Mouse (Mus musculus) MEL (cell line): ENCODE data around the gene Utrn. TPM values are rescaled to one million over a fixed set of nuclear protein-coding genes. Genes with fewer than 3 reads are reported as not detected.
A peak's percentile ranks its signal among the peaks of the same experiment; 100 is the strongest.

Source experiments
- DNase-seq: peaks from one replicate; pipeline ENCODE4 v3.0.0; 2011; ENCODE audit warnings: low read depth, low spot score
- H3K27ac ChIP-seq: 2 replicates; pipeline ENCODE4 v1.5.1; 2012; ENCODE audit warnings: low read depth, mild to moderate bottlenecking, control low read depth, low read length, moderate library complexity; ENCODE audit not compliant: control insufficient read depth
- H3K27me3 ChIP-seq, 2 experiments: fragments of 150-350 bp in 1 of 2; sonication (generic) in 1 of 2; 2 replicates each; pipeline ENCODE4 v1.6.1; 2012; ENCODE audit warnings: low read length in 2 of 2, mild to moderate bottlenecking in 2 of 2, improper control_type of control experiment in 1 of 2, moderate library complexity in 1 of 2; ENCODE audit not compliant: insufficient read depth in 2 of 2, control insufficient read depth in 1 of 2
- H3K36me3 ChIP-seq, 2 experiments: 2 replicates each; pipeline ENCODE4 v1.6.1; 2012 to 2014; ENCODE audit warnings: low read length in 2 of 2, improper control_type of control experiment in 1 of 2, inconsistent platforms in 1 of 2, mild to moderate bottlenecking in 1 of 2; ENCODE audit not compliant: insufficient read depth in 2 of 2, control insufficient read depth in 1 of 2
- H3K4me1 ChIP-seq, 2 experiments: fragments of 150-350 bp in 1 of 2; sonication (generic) in 1 of 2; 2 replicates each; pipeline ENCODE4 v1.6.1; 2012; ENCODE audit warnings: low read length in 2 of 2, improper control_type of control experiment in 1 of 2, mild to moderate bottlenecking in 1 of 2; ENCODE audit not compliant: insufficient read depth in 2 of 2, control insufficient read depth in 1 of 2
- H3K4me3 ChIP-seq, 2 experiments: fragments of 150-350 bp in 1 of 2; sonication (generic) in 1 of 2; 2 replicates each; pipeline ENCODE4 v1.5.1; 2012; ENCODE audit warnings: low read depth in 2 of 2, low read length in 2 of 2, mild to moderate bottlenecking in 2 of 2, moderate library complexity in 2 of 2, control low read depth in 1 of 2, improper control_type of control experiment in 1 of 2; ENCODE audit not compliant: control insufficient read depth in 1 of 2, insufficient read depth in 1 of 2
- H3K79me2 ChIP-seq: 2 replicates; pipeline ENCODE4 v1.6.1; 2012; ENCODE audit warnings: mild to moderate bottlenecking, low read length, moderate library complexity; ENCODE audit not compliant: control insufficient read depth, poor library complexity, insufficient read depth
- H3K9ac ChIP-seq: 2 replicates; pipeline ENCODE4 v1.6.1; 2012; ENCODE audit warnings: low read depth, mild to moderate bottlenecking, control low read depth, low read length, moderate library complexity; ENCODE audit not compliant: control insufficient read depth, poor library complexity, severe bottlenecking
- H3K9me3 ChIP-seq: fragments of 150-350 bp; sonication (generic); replicated peaks from 2 replicates; pipeline ENCODE4 v1.6.1; 2012; ENCODE audit warnings: mild to moderate bottlenecking, low read length, improper control_type of control experiment, moderate library complexity; ENCODE audit not compliant: insufficient read depth
- BHLHE40 ChIP-seq: IDR thresholded peaks from 2 replicates; pipeline ENCODE4 v1.6.1; 2012; ENCODE audit warnings: low read depth, mild to moderate bottlenecking, inconsistent platforms, low read length, improper control_type of control experiment, borderline replicate concordance
- CHD1 ChIP-seq: IDR thresholded peaks from 2 replicates; pipeline ENCODE4 v1.6.1; 2012; ENCODE audit warnings: low read depth, mild to moderate bottlenecking, inconsistent platforms, low read length, improper control_type of control experiment
- CHD2 ChIP-seq: IDR thresholded peaks from 2 replicates; pipeline ENCODE4 v1.6.1; 2011; ENCODE audit warnings: low read length, improper control_type of control experiment
- E2F4 ChIP-seq: IDR thresholded peaks from 2 replicates; pipeline ENCODE4 v1.6.1; 2011; ENCODE audit warnings: low read depth, low read length, improper control_type of control experiment, borderline replicate concordance
- EP300 ChIP-seq, 2 experiments: IDR thresholded peaks; 2 replicates each; pipeline ENCODE4 v1.6.1; 2011; ENCODE audit warnings: improper control_type of control experiment in 2 of 2, low read length in 2 of 2, low read depth in 1 of 2, mild to moderate bottlenecking in 1 of 2
- ETS1 ChIP-seq: IDR thresholded peaks from 2 replicates; pipeline ENCODE4 v1.6.1; 2012; ENCODE audit warnings: low read depth, mild to moderate bottlenecking, inconsistent platforms, low read length, improper control_type of control experiment, moderate library complexity
- GABPA ChIP-seq: IDR thresholded peaks from 2 replicates; pipeline ENCODE4 v1.6.1; 2012; ENCODE audit warnings: low read depth, mild to moderate bottlenecking, inconsistent platforms, low read length, improper control_type of control experiment, moderate library complexity
- GATA1 ChIP-seq: IDR thresholded peaks from 2 replicates; pipeline ENCODE4 v1.6.1; 2011; ENCODE audit warnings: low read depth, low read length, improper control_type of control experiment
- HCFC1 ChIP-seq: IDR thresholded peaks from 2 replicates; pipeline ENCODE4 v1.6.1; 2012; ENCODE audit warnings: low read depth, mild to moderate bottlenecking, inconsistent platforms, low read length, improper control_type of control experiment, moderate library complexity
- KAT2A ChIP-seq: conservative IDR thresholded peaks from 2 replicates; pipeline ENCODE4 v1.6.1; 2012; ENCODE audit warnings: low read depth, low read length, improper control_type of control experiment, inconsistent platforms
- MAFK ChIP-seq: IDR thresholded peaks from 2 replicates; pipeline ENCODE4 v1.6.1; 2011; ENCODE audit warnings: low read depth, mild to moderate bottlenecking, low read length, improper control_type of control experiment, borderline replicate concordance
- MAX ChIP-seq: IDR thresholded peaks from 2 replicates; pipeline ENCODE4 v1.6.1; 2011; ENCODE audit warnings: low read length, improper control_type of control experiment
- MXI1 ChIP-seq: IDR thresholded peaks from 2 replicates; pipeline ENCODE4 v1.6.1; 2011; ENCODE audit warnings: mild to moderate bottlenecking, low read depth, low read length, improper control_type of control experiment
- MYB ChIP-seq: IDR thresholded peaks from 2 replicates; pipeline ENCODE4 v1.6.1; 2011; ENCODE audit warnings: mild to moderate bottlenecking, low read depth, low read length, improper control_type of control experiment
- MYC ChIP-seq: IDR thresholded peaks from 2 replicates; pipeline ENCODE4 v1.6.1; 2011; ENCODE audit warnings: low read depth, mild to moderate bottlenecking, low read length, improper control_type of control experiment, moderate library complexity
- NRF1 ChIP-seq: IDR thresholded peaks from 2 replicates; pipeline ENCODE4 v1.6.1; 2014; ENCODE audit warnings: low read depth, mild to moderate bottlenecking, inconsistent platforms, low read length, improper control_type of control experiment, moderate library complexity; ENCODE audit not compliant: poor library complexity, insufficient read depth, severe bottlenecking
- POLR2AphosphoS5 ChIP-seq: IDR thresholded peaks from 2 replicates; pipeline ENCODE4 v1.6.1; 2012; ENCODE audit warnings: low read depth, borderline replicate concordance, mild to moderate bottlenecking, inconsistent platforms, low read length, moderate library complexity, mixed read lengths
- RAD21 ChIP-seq: IDR thresholded peaks from 2 replicates; pipeline ENCODE4 v1.6.1; 2011; ENCODE audit warnings: mild to moderate bottlenecking, low read depth, low read length, improper control_type of control experiment
- RCOR1 ChIP-seq: IDR thresholded peaks from 2 replicates; pipeline ENCODE4 v1.6.1; 2012; ENCODE audit warnings: low read depth, mild to moderate bottlenecking, inconsistent platforms, low read length, improper control_type of control experiment
- SIN3A ChIP-seq: IDR thresholded peaks from 2 replicates; pipeline ENCODE4 v1.6.1; 2012; ENCODE audit warnings: low read length, improper control_type of control experiment, inconsistent platforms
- SMC3 ChIP-seq: IDR thresholded peaks from 2 replicates; pipeline ENCODE4 v1.6.1; 2011; ENCODE audit warnings: low read depth, low read length, improper control_type of control experiment
- TAL1 ChIP-seq: IDR thresholded peaks from 2 replicates; pipeline ENCODE4 v1.6.1; 2012; ENCODE audit warnings: mild to moderate bottlenecking, inconsistent platforms, low read length, moderate library complexity, mixed read lengths
- TBP ChIP-seq: IDR thresholded peaks from 2 replicates; pipeline ENCODE4 v1.8.0; 2011; ENCODE audit warnings: low read depth, low read length, improper control_type of control experiment
- TCF12 ChIP-seq: IDR thresholded peaks from 2 replicates; pipeline ENCODE4 v1.6.1; 2014; ENCODE audit warnings: low read depth, mild to moderate bottlenecking, inconsistent platforms, low read length, improper control_type of control experiment, moderate library complexity
- ZC3H11A ChIP-seq: IDR thresholded peaks from 2 replicates; pipeline ENCODE4 v1.6.1; 2012; ENCODE audit warnings: low read depth, mild to moderate bottlenecking, inconsistent platforms, low read length, improper control_type of control experiment
- ZKSCAN1 ChIP-seq: IDR thresholded peaks from 2 replicates; pipeline ENCODE4 v1.6.1; 2012; ENCODE audit warnings: low read depth, mild to moderate bottlenecking, inconsistent platforms, low read length, improper control_type of control experiment, moderate library complexity
- ZMIZ1 ChIP-seq: IDR thresholded peaks from 2 replicates; pipeline ENCODE4 v1.6.1; 2012; ENCODE audit warnings: low read depth, mild to moderate bottlenecking, inconsistent platforms, low read length, improper control_type of control experiment, moderate library complexity
- polyA plus RNA-seq, 2 experiments: library from polyadenylated mRNA; stranded (reverse) in 1 of 2; unstranded in 1 of 2; fragments of >175 nt in 1 of 2; fragments of >200 nt in 1 of 2; gene quantifications; 2 replicates each; pipeline versions ENCODE4 v1.2.1 to v1.2.4; 2012; ENCODE audit warnings: low replicate concordance in 2 of 2, low read depth in 1 of 2; ENCODE audit not compliant: insufficient read length in 2 of 2, insufficient read depth in 1 of 2, missing spikeins in 1 of 2
- total RNA-seq: library from RNA; depleted of rRNA; stranded (reverse); fragments of 300-350 nt; gene quantifications from 2 replicates; pipeline ENCODE4 v1.2.3, GENCODE M21; 2012

Gene Utrn
- total and polyA plus RNA-seq, 3 experiments: 2.3 to 4.3 TPM; not detected in 1

GRCm38 (mm10) chr10:12522078-12522477, 347.1 kb downstream of the Utrn start:
- H3K9me3 ChIP-seq: no peaks in the 10 kb centered on the region
- no peak overlapping the region for H3K27ac ChIP-seq
- no peaks in the 10 kb centered on the region for H3K79me2 ChIP-seq
- H3K36me3 ChIP-seq: peaks cover 0 to 36% of the 10 kb centered on the region in 2 experiments; a peak in 2 of 4 replicates
- no peaks in the 10 kb centered on the region for H3K27me3 ChIP-seq
- H3K9ac ChIP-seq: no peak overlapping the region
- peaks cover 18 to 27% of the 10 kb centered on the region in 2 experiments for H3K4me1 ChIP-seq
- DNase-seq: no peak
- TF ChIP-seq HCFC1 (no peak), MYB (no peak), ZC3H11A (no peak), ZKSCAN1 (no peak), GATA1 (no peak), CHD1 (no peak), TCF12 (no peak), BHLHE40 (no peak), RCOR1 (no peak), CHD2 (no peak), SIN3A (no peak), GABPA (no peak)
- H3K4me3 ChIP-seq: no peak overlapping the region

GRCm38 (mm10) chr10:12518162-12518561, 351.0 kb downstream of the Utrn start:
- peaks cover 8 to 17% of the 10 kb centered on the region in 2 experiments for H3K4me1 ChIP-seq
- no peak overlapping the region for H3K9ac ChIP-seq
- TF ChIP-seq TBP (no peak), POLR2AphosphoS5 (no peak), ZKSCAN1 (no peak), SIN3A (peak; percentile 51), MXI1 (peak; percentile 46; the same call in 1 of the 2 replicates), MYC (0 out of 2 replicates have a peak, but pooled peaks have one; percentile 31), SMC3 (no peak), RAD21 (no peak), EP300 (IDR thresholded peaks at IDR 0.05; ENCODE audit: low read depth in 1 of 2, low read length in 2 of 2) (peak; percentile 88 to 89), KAT2A (no peak), HCFC1 (0 out of 2 replicates have a peak, but pooled peaks have one; percentile 16), CHD1 (no peak), CHD2 (no peak), RCOR1 (peak; percentile 73), ETS1 (peak; percentile 76), GATA1 (peak; percentile 95), NRF1 (no peak), MAX (no peak), TAL1 (peak; percentile 83), ZMIZ1 (no peak), E2F4 (no peak), TCF12 (peak; percentile 94), MAFK (no peak)
- H3K79me2 ChIP-seq: no peaks in the 10 kb centered on the region
- DNase-seq: peak; percentile 89
- no peak overlapping the region for H3K4me3 ChIP-seq
- H3K27me3 ChIP-seq: no peaks in the 10 kb centered on the region
- H3K27ac ChIP-seq: peak overlapping the region; percentile 95
- H3K9me3 ChIP-seq: no peaks in the 10 kb centered on the region
- H3K36me3 ChIP-seq: peaks cover 0 to 21% of the 10 kb centered on the region in 2 experiments; a peak in 2 of 4 replicates
